ENCODE assay signal across 26 mouse cellular contexts in the genomic region with DNA sequence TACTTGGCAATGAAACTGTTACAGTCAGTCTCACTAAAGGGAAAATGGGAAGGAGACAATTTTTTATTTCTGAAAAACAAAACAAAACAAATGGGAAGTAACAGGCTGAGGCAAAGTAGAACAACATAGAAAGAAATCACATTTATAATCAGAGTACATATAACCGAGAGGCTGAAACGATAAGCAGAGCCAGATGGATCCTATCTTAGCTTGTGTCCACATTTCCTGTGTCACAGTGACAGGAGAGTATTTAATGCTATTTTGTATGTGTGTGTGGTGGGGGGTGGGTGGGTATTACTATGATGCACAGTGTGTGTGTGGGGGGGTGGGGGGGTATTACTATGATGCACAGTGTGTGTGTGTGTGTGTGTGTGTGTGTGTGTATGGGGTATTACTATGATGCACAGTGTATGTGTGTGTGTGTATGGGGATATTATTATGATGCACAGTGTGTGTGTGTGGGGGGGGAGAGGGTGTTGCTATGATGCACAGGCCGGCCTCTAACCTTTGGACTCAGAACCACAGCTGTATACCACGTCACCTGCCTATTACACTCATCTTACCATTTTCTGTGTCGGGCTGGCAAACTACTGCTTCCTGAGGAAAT. TPM values are rescaled to one million over a fixed set of nuclear protein-coding genes. Genes with fewer than 3 reads are reported as not detected.
A peak's percentile ranks its signal among the peaks of the same experiment; 100 is the strongest.
DNase-seq lines count a peak whose midpoint lies in the region; ATAC-seq and TF ChIP-seq lines count a peak whose summit lies in the region.
"Had no signal": no experiment of that assay in that cellular context is flagged by ENCODE, and none has a peak within 500 bp of the region (broad histone marks: within the 10 kb centered on the region; RNA-seq: fewer than 3 reads in every experiment).

No protein-coding gene starts in this region.

- H3K4me1 ChIP-seq in forebrain, embryonic 13.5 days = no peaks in the 10 kb centered on the region
- no peaks in the 10 kb centered on the region for H3K4me1 ChIP-seq in forebrain, postnatal 0 days (ENCODE audit: insufficient read depth)
- H3K4me1 ChIP-seq in hindbrain, embryonic 14.5 days (replicated peaks; ENCODE audit: control insufficient read depth, insufficient read depth, low read length) = no peaks in the 10 kb centered on the region
- no peaks in the 10 kb centered on the region for H3K4me1 ChIP-seq in hindbrain, embryonic 10.5 days (replicated peaks)
- H3K4me1 ChIP-seq in kidney, postnatal 0 days (replicated peaks; ENCODE audit: insufficient read depth, low read length) = no peaks in the 10 kb centered on the region
- no peaks in the 10 kb centered on the region for H3K4me1 ChIP-seq in neural tube, embryonic 13.5 days (replicated peaks)
- no peaks in the 10 kb centered on the region for H3K4me1 ChIP-seq in neural tube, embryonic 15.5 days
- H3K4me1 ChIP-seq: embryonic facial prominence, embryonic 12.5 days; heart, embryonic 10.5 days; limb, embryonic 13.5 days; liver, embryonic 12.5 days; stomach, embryonic 15.5 days had no signal

- 90% methylated on average over 5 of the region's 5 CpGs for WGBS in forebrain, embryonic 13.5 days
- 86% methylated on average over 5 of the region's 5 CpGs for WGBS in forebrain, postnatal 0 days
- 87% methylated on average over 5 of the region's 5 CpGs for WGBS in hindbrain, embryonic 14.5 days
- 90% methylated on average over 5 of the region's 5 CpGs for whole genome bisulfite sequencing in hindbrain, embryonic 10.5 days
- 63% methylated on average over 5 of the region's 5 CpGs for WGBS in kidney, postnatal 0 days
- 93% methylated on average over 5 of the region's 5 CpGs for WGBS in neural tube, embryonic 13.5 days
- WGBS in neural tube, embryonic 15.5 days = 90% methylated on average over 5 of the region's 5 CpGs

- no peak overlapping the region for H3K9ac ChIP-seq in forebrain, embryonic 13.5 days
- no peak overlapping the region for H3K9ac ChIP-seq in forebrain, postnatal 0 days
- no peak overlapping the region for H3K9ac ChIP-seq in hindbrain, embryonic 14.5 days
- no peak overlapping the region for H3K9ac ChIP-seq in kidney, postnatal 0 days (ENCODE audit: low read depth, low read length)
- H3K9ac ChIP-seq in neural tube, embryonic 13.5 days = no peak overlapping the region
- no peak overlapping the region for H3K9ac ChIP-seq in neural tube, embryonic 15.5 days (replicated peaks)
- H3K9ac ChIP-seq: embryonic facial prominence, embryonic 12.5 days; limb, embryonic 13.5 days; liver, embryonic 12.5 days; stomach, embryonic 15.5 days had no signal

- no peaks in the 10 kb centered on the region for H3K9me3 ChIP-seq in forebrain, embryonic 13.5 days (replicated peaks)
- H3K9me3 ChIP-seq in forebrain, postnatal 0 days (ENCODE audit: low read length) = no peaks in the 10 kb centered on the region
- no peaks in the 10 kb centered on the region for H3K9me3 ChIP-seq in hindbrain, embryonic 14.5 days (ENCODE audit: control insufficient read depth, low read length)
- H3K9me3 ChIP-seq in hindbrain, embryonic 10.5 days = no peaks in the 10 kb centered on the region
- H3K9me3 ChIP-seq in kidney, postnatal 0 days (replicated peaks; ENCODE audit: low read length) = no peaks in the 10 kb centered on the region
- H3K9me3 ChIP-seq in neural tube, embryonic 13.5 days = no peaks in the 10 kb centered on the region
- H3K9me3 ChIP-seq in neural tube, embryonic 15.5 days (replicated peaks) = no peaks in the 10 kb centered on the region
- H3K9me3 ChIP-seq: embryonic facial prominence, embryonic 12.5 days; heart, embryonic 10.5 days; limb, embryonic 13.5 days; liver, embryonic 12.5 days; stomach, embryonic 15.5 days had no signal

- no peak overlapping the region for H3K4me3 ChIP-seq in forebrain, embryonic 13.5 days
- no peak overlapping the region for H3K4me3 ChIP-seq in forebrain, postnatal 0 days (ENCODE audit: low read depth, low read length)
- no peak overlapping the region for H3K4me3 ChIP-seq in hindbrain, embryonic 14.5 days (replicated peaks; ENCODE audit: low read length)
- H3K4me3 ChIP-seq in hindbrain, embryonic 10.5 days = no peak overlapping the region
- H3K4me3 ChIP-seq in kidney, postnatal 0 days (replicated peaks; ENCODE audit: low read depth, low read length) = no peak overlapping the region
- no peak overlapping the region for H3K4me3 ChIP-seq in neural tube, embryonic 13.5 days
- no peak overlapping the region for H3K4me3 ChIP-seq in neural tube, embryonic 15.5 days (replicated peaks)
- H3K4me3 ChIP-seq: embryonic facial prominence, embryonic 12.5 days; erythroblast, embryonic 14.5 days; heart, embryonic 10.5 days; limb, embryonic 13.5 days; liver, embryonic 12.5 days; stomach, embryonic 15.5 days had no signal

- H3K27ac ChIP-seq in forebrain, embryonic 13.5 days = no peak overlapping the region
- no peak overlapping the region for H3K27ac ChIP-seq in forebrain, postnatal 0 days (ENCODE audit: low read depth, low read length)
- no peak overlapping the region for H3K27ac ChIP-seq in hindbrain, embryonic 14.5 days
- H3K27ac ChIP-seq in hindbrain, embryonic 10.5 days = no peak overlapping the region
- no peak overlapping the region for H3K27ac ChIP-seq in kidney, postnatal 0 days
- H3K27ac ChIP-seq in neural tube, embryonic 13.5 days (replicated peaks) = no peak overlapping the region
- H3K27ac ChIP-seq in neural tube, embryonic 15.5 days (replicated peaks) = no peak overlapping the region
- H3K27ac ChIP-seq: embryonic facial prominence, embryonic 12.5 days; heart, embryonic 10.5 days; limb, embryonic 13.5 days; liver, embryonic 12.5 days; stomach, embryonic 15.5 days had no signal

- H3K4me2 ChIP-seq in forebrain, embryonic 13.5 days = no peak overlapping the region
- H3K4me2 ChIP-seq in forebrain, postnatal 0 days (ENCODE audit: low read depth) = no peak overlapping the region
- H3K4me2 ChIP-seq in hindbrain, embryonic 14.5 days (replicated peaks) = no peak overlapping the region
- no peak overlapping the region for H3K4me2 ChIP-seq in kidney, postnatal 0 days (ENCODE audit: low read length)
- H3K4me2 ChIP-seq in neural tube, embryonic 13.5 days = no peak overlapping the region
- no peak overlapping the region for H3K4me2 ChIP-seq in neural tube, embryonic 15.5 days
- H3K4me2 ChIP-seq: embryonic facial prominence, embryonic 12.5 days; limb, embryonic 13.5 days; liver, embryonic 12.5 days; stomach, embryonic 15.5 days had no signal

- no peaks in the 10 kb centered on the region for H3K27me3 ChIP-seq in forebrain, embryonic 13.5 days
- no peaks in the 10 kb centered on the region for H3K27me3 ChIP-seq in forebrain, postnatal 0 days (ENCODE audit: insufficient read depth, low read length)
- H3K27me3 ChIP-seq in hindbrain, embryonic 14.5 days (ENCODE audit: control insufficient read depth, insufficient read depth, low read length) = no peaks in the 10 kb centered on the region
- no peaks in the 10 kb centered on the region for H3K27me3 ChIP-seq in hindbrain, embryonic 10.5 days (ENCODE audit: insufficient read depth, poor library complexity, severe bottlenecking)
- H3K27me3 ChIP-seq in kidney, postnatal 0 days (ENCODE audit: insufficient read depth, low read length) = no peaks in the 10 kb centered on the region
- H3K27me3 ChIP-seq in neural tube, embryonic 13.5 days = no peaks in the 10 kb centered on the region
- no peaks in the 10 kb centered on the region for H3K27me3 ChIP-seq in neural tube, embryonic 15.5 days (replicated peaks)
- H3K27me3 ChIP-seq: embryonic facial prominence, embryonic 12.5 days; limb, embryonic 13.5 days; liver, embryonic 12.5 days; stomach, embryonic 15.5 days had no signal

- no peaks in the 10 kb centered on the region for H3K36me3 ChIP-seq in forebrain, embryonic 13.5 days (ENCODE audit: poor library complexity, severe bottlenecking)
- H3K36me3 ChIP-seq in forebrain, postnatal 0 days (ENCODE audit: insufficient read depth) = no peaks in the 10 kb centered on the region
- no peaks in the 10 kb centered on the region for H3K36me3 ChIP-seq in hindbrain, embryonic 14.5 days (replicated peaks; ENCODE audit: control insufficient read depth, insufficient read depth)
- H3K36me3 ChIP-seq in hindbrain, embryonic 10.5 days = no peaks in the 10 kb centered on the region
- no peaks in the 10 kb centered on the region for H3K36me3 ChIP-seq in kidney, postnatal 0 days (ENCODE audit: insufficient read depth, low read length)
- H3K36me3 ChIP-seq in neural tube, embryonic 13.5 days = no peaks in the 10 kb centered on the region
- 0 out of 2 replicates have a peak, but pooled peaks cover 2% of the 10 kb centered on the region for H3K36me3 ChIP-seq in neural tube, embryonic 15.5 days
- H3K36me3 ChIP-seq: embryonic facial prominence, embryonic 12.5 days; heart, embryonic 10.5 days; limb, embryonic 13.5 days; liver, embryonic 12.5 days; stomach, embryonic 15.5 days had no signal

- DNase-seq in forebrain, postnatal 0 days = no peak
- no peak for DNase-seq in hindbrain, embryonic 14.5 days (ENCODE audit: low spot score)
- DNase-seq in hindbrain, embryonic 10.5 days (ENCODE audit: low spot score) = no peak
- DNase-seq in kidney, postnatal 0 days (ENCODE audit: low spot score) = peak; percentile 3
- DNase-seq in kidney, postnatal 10 days = no peak
- DNase-seq: adrenal gland, postnatal 10 days; cerebellum, adult 18-20 months; cerebellum, postnatal 14 days; gastrocnemius, postnatal 36 days; kidney, adult 2 months; kidney, postnatal 36 days; lung, adult 18-20 months; lung, postnatal 14 days; thymus, postnatal 25 days had no signal

- TF ChIP-seq CTCF in forebrain, postnatal 0 days (IDR thresholded peaks at IDR 0.05; ENCODE audit: low read depth) = no peak
- no peak for TF ChIP-seq CTCF in kidney, postnatal 0 days (IDR thresholded peaks at IDR 0.05; ENCODE audit: low read depth)

- 0 out of 2 replicates have a peak, but pooled peaks have one; percentile 48 for ATAC-seq in forebrain, embryonic 13.5 days
- no peak for ATAC-seq in forebrain, postnatal 0 days
- peak; percentile 44; the same call in 1 of the 2 replicates for ATAC-seq in hindbrain, embryonic 14.5 days (ENCODE audit: low FRiP score)
- no peak for ATAC-seq in kidney, postnatal 0 days (replicated peaks; ENCODE audit: low FRiP score, low read depth)
- ATAC-seq in neural tube, embryonic 13.5 days (ENCODE audit: low read depth) = peak; percentile 36; the same call in 1 of the 2 replicates
- ATAC-seq in neural tube, embryonic 15.5 days (ENCODE audit: low FRiP score) = no peak
- ATAC-seq: liver, embryonic 12.5 days had no signal

RNA-seq across cellular contexts. Expression of gene Snap91, which starts 36.6 kb away (rescaled TPM):
- polyA plus RNA-seq in forebrain, embryonic 13.5 days (2015; fragmentation: Nextera tagmentation; extraction: Ambion mirVana) = 46.5 and 47.7 TPM in 2 replicates
- total RNA-seq in forebrain, postnatal 0 days (2014; rRNA removed) = 136 and 166 TPM in 2 replicates
- 103 and 140 TPM in 2 replicates for polyA plus RNA-seq in forebrain, postnatal 0 days (2015; fragmentation: Nextera tagmentation; extraction: Ambion mirVana)
- 92.3 and 105 TPM in 2 replicates for polyA plus RNA-seq in hindbrain, embryonic 14.5 days (2014; fragmentation: Nextera tagmentation; extraction: Ambion mirVana)
- 8.2 and 17.5 TPM in 2 replicates for polyA plus RNA-seq in hindbrain, embryonic 10.5 days (2016; fragmentation: Nextera tagmentation; extraction: Ambion mirVana)
- 20.9 and 21.6 TPM in 2 replicates for polyA plus RNA-seq in kidney, postnatal 0 days (2015; fragmentation: Nextera tagmentation; extraction: Ambion mirVana)
- polyA plus RNA-seq in neural tube, embryonic 13.5 days (2015; fragmentation: Nextera tagmentation; extraction: Ambion mirVana) = 113 and 114 TPM in 2 replicates
- 164 and 185 TPM in 2 replicates for polyA plus RNA-seq in neural tube, embryonic 15.5 days (2015; fragmentation: Nextera tagmentation; extraction: Ambion mirVana)
- total RNA-seq: hematopoietic stem cell, adult 5-6 weeks; megakaryocyte, adult 5-6 weeks; neutrophil, adult 5-6 weeks had no signal

Comparison
In these comparisons a context has a peak if more than half of its experiments do, and no peak if none do; other contexts are left out.
1. ATAC-seq: peak in forebrain, embryonic 13.5 days (single experiment), hindbrain, embryonic 14.5 days (single experiment) and neural tube, embryonic 13.5 days (single experiment); none in forebrain, postnatal 0 days (single experiment), kidney, postnatal 0 days (single experiment) and neural tube, embryonic 15.5 days (single experiment).